Mouse (Mus musculus) liver, adult 2 months (tissue): ENCODE measurements around the gene Gpr37l1.

Source experiments
- CTCF ChIP-seq: fragments of 200-500 bp; IDR thresholded peaks from 2 replicates; pipeline ENCODE4 v1.5.1; 2011; ENCODE audit warnings: low read depth, low read length, control low read depth
- POLR2A ChIP-seq: fragments of 200-500 bp; IDR thresholded peaks from 2 replicates; pipeline ENCODE4 v1.6.1; 2011; ENCODE audit warnings: low read length, control low read depth; ENCODE audit not compliant: insufficient read depth; ENCODE audit errors: extremely low read depth

GRCm38 (mm10) chr1:135177724-135178123 lies 10.2 kb upstream of the Gpr37l1 start:
- no peak for TF ChIP-seq POLR2A
- no peak for TF ChIP-seq CTCF
